Mouse (Mus musculus): ENCODE measurements around the gene Atpaf2.
"Not testable (repeated sequence)": the region's sequence is repeated elsewhere in the genome, so short reads cannot be mapped to it uniquely, and the experiment has no call there.

Gene Atpaf2

DNA sequence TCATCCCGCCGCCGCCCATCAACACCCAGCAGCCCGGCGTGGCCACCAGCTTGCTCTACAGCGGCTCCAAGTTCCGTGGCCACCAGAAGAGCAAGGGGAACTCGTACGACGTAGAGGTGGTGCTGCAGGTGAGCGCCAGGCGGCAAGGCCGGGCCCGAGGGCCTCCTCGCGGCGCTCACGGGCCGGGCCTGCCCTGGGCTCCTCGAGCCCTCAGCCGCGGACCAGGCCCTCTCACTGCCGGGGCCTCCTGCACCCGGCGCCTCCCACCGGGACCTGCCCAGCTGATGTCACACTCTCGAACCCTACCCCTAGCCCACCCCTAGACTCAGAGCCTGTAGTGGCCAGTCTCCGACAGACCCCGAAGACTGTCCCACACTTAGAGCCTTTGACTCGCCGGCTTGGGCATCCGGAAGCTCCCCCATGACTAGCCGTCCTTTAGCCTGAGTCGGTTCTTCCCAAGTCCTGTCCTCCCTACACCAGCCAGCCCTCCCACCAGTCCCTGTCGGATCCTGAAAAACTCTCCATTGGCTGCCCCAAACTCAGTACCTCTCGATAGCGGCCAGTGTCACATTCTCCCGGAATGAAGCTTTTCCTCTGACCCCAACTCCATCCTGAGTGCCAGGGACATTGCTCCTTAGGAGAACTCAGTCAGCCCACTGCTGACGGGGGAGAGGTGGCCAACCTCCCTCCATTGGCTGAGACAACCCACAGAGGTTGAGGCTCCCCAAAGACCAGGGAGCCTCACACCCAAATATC, at the start of gene Atpaf2:
Gene Atpaf2 (minus strand): TSS at position 741 of the 756 bp plus-strand sequence.
- DNase-seq (ENCODE audit: low spot score), result no peak

DNA sequence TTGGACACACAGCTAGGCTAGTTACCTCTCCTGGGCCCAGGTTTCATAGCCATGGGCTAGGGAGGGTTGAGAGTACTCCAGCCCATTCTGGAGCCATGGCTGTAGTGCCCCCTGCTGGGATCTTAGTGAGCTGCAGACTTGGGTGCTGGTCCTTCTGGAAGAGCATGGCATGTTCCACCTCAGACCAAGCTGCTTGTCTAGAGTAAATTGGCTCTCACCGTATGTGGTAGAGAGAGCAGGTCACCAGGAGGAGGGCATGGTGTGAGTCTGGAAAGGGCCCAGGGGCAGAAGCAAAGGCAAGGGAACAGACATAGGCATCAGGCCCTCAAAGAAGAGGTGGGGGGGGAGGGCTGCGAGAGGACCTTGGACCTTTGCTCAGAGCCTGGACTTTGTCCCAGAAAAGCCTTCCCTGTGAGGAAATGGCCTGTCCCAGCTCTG, 47.7 kb upstream of the Atpaf2 start:
- DNase-seq (ENCODE audit: low spot score), result no peak

DNA sequence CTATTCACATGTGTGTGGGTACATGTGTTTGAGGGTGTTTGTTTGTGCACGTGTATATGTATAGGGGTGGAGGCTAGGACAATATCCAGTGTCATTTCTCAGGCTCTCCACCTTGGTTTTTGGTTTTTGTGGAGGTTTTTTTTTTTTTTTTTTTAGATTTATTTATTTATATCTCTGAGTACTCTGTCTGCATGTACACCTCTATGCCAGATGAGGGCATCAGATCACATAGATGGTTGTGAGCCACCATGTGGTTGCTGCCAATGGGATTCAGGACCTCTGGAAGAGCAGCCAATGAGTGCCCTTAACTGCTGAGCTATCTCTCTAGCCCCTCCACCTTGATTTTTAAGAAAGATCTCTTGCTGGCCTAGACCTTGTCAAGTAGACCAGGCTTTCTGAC, 39.7 kb upstream of the Atpaf2 start:
- no peak for DNase-seq (ENCODE audit: low spot score)

DNA sequence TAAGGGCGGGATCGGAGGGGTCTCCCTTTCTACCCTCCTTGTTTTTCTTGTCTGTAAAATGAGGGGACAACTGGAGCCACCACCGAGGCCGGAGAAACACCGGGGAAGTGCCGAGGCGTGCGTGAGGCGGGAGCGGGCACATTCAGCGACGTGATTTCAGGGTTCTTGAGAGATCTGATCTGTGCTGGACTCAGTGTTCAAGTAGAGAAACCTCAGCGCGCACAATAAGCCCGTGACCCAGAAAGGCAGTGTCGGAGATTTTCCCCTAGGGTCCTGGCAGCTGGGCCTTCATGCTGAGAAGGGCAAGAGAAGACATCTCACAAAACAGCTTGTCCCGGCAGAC, 36.5 kb upstream of the Atpaf2 start:
- DNase-seq (ENCODE audit: low spot score), result no peak

DNA sequence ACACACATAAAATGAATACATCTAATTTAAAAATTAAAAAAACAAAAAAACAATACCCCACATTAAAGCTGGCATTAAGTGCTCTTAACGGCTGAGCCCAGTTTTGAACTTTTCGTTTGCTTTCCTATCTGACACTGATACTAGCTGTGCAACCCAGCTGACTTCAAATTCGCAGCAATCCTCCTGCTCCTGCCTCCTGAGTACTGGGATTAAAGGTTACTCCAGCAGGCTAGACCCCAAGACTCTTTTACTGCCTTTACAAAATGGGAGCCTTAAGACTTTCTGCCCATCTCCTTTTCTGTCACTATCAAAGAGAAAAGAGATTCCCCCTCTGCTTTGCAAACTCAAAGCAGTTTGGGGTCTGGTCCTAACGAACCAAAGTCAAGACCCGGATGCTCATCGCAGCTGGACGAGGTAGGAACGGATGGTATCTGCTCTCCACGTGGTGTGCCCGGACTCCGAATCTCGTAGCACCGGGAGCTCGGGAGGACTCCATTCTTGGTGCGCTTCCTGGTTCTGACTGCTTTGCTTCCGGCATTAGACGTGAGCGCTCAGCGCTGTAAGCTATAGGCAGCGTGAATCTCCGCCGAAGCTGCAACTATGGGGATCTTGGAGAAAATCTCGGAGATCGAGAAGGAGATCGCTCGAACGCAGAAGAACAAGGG, 36.0 kb upstream of the Atpaf2 start, which contains the start of gene Drg2:
Gene Drg2 (plus strand): TSS at position 512 of the 665 bp plus-strand sequence.
- DNase-seq (ENCODE audit: low spot score), result peak; percentile 78

DNA sequence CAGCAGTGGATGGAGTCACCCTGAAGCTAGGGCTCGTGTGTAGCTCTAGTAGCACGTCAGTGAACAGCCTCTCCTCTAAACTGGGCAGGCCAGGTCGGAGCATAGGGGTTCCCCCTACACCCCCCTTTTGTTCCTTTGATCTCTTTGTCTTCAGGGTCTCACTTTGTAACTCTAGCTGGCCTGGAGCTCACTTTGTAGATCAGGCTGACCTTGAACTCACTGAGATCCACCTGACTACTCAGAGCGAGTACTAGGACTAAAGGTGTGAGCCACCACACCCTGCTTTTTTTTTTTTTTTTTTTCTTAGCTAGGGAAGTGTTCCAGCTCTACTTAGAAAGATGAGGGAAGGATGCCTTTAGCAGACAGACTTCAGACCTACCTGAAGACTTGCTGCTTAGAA, 25.8 kb upstream of the Atpaf2 start:
- DNase-seq (ENCODE audit: low spot score), result no peak

DNA sequence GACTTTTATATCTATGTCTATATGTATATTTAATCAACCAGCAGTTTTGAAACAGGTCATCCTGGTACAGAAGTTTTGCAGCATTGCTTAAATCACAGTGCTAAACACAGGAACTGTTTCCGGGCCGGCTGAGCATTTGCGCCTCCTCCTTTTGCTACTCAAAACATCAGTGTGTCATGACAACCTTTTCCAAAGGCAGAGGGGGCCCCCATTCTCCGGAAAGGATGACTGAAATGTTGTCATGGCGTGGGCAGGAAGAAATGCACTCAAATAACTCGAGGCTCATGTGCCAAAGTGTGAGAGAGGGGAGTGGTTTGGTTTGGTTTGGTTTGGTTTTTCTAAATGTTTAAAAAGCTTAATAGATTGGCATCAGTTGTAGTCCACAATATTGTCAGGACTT, 24.6 kb upstream of the Atpaf2 start:
- no peak for DNase-seq (ENCODE audit: low spot score)

DNA sequence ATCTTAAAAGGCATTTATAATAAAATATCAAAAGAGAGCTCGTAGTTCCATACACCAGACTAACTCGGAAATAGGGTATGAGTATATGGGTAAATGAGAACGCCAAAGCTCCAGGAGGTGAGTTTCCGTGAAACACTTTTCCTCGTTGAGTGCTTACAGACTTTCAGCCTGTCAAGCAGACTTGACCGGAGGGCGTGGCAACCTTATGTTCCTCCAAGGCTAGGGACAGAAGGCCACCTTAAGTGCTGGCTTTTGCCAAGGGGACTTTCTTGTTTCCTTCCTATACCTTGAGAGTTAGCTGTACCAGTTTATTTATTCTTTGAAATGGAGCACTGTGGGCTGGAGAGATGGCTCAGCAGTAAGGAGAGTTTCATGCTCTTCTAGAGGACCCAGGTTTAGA, 21.9 kb upstream of the Atpaf2 start:
- DNase-seq (ENCODE audit: low spot score), result no peak

DNA sequence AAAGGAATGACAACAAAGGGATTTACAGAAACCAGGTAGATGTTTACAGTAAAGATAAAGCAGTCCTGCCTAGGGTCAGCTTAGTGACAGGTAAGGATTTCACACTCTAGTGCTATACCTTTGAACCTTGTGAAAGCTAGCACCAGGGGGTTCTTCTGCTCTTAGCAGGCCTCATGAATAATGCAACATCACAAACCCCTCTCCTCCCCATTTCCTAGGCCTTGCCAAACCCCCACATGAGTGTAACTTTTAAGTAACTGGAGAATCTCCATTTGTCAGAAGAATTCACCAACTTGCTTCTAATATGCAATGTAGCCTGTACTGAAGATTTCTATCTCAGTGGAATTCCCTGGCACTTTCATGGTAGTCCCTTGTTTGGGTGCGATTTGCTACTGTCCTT, 21.4 kb upstream of the Atpaf2 start:
- not testable (repeated sequence) for DNase-seq (ENCODE audit: low spot score)

DNA sequence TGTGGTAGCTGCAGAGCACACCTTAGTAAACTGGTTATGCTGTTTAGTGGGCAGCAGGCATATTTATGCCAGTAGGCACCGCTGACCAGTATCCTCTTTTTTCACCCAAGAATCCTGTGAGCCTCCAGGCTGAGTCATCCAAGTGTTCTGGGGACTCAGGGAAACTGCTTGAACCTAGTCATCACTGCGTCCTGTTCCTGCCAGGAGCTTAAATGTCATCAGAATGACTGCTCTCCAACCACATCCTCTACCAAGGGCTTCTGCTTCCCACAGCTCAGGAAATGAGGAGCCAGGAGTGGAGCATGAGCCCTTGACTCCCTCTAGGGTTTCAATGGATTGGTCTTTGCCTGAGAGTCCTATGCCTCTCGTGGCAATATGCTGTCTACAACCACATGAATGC, 18.4 kb upstream of the Atpaf2 start:
- no peak for DNase-seq (ENCODE audit: low spot score)

DNA sequence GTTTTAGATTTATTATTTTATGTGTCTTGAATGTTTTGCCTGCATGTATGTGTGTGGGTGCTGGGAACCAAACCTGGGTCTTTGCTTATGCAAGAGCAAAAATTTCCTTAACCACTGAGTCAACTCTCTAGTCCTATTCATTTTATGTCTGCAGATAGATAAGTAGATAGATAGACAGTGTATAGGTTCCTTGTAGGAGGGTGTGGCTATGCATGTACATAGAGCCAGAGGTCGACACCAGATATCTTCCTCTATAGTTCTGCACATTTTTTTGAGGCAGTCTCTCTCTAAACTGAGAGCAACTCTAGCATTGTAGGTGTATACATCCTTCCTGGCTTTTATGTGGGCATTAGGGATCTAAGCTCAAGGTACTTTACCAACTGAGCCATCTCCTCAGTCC, 16.9 kb upstream of the Atpaf2 start:
- DNase-seq (ENCODE audit: low spot score), result no peak

DNA sequence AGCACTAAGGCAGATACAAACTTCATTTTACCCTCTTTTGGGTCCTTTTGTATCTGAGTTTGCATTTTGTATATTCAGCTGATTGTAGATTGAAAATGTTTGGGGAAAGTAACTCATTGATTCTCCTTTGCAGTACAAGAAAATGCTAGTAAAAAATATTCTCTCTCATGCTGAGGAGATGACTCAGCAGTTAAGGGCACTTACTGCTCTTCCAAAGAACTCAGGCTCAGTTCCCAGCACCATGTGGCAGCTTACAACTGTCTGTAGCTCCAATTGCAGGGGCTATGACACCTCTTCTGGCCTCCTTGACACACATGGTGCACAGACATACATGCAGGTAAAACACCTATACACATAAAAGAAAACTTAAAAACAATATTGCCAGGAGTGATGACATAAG, 15.2 kb upstream of the Atpaf2 start:
- DNase-seq (ENCODE audit: low spot score), result no peak

DNA sequence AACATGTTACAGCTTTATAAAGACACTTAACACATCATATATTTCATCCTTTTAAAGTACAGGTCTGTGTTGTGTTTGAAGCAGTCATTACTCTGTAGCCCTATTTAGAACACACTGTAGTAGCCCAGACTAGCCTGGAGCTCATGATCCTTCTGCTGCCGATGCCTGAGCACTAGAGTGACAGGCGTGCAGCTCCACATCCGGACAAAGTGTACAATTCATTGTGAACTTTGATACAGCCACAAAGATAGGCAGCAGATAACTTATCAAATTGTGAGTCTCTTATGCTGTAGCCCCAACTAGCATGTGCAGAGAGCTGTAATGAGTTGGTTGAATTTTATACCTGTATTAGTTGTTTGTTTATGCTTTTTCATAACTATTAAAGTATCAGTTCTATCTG, 9.4 kb upstream of the Atpaf2 start:
- DNase-seq (ENCODE audit: low spot score), result no peak

DNA sequence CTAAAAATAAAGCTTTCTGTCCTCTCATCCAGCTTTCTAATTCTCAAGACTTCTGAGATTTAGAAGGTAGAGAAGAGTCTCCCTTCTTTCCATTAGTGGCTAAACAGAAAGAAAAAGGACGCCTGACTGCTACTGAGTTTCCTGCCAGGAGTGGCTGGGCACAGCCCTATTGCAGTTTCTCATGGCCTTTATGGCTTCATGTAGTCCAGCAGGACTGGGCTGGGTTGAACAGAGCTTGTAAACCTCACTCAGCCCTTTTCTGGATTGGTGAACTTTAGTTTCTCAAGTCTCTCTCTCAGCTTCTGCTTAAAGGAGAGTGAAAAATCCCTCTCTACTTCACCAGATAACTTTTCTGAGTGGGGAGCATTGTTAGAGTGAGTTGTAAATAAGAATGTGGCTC, 8.2 kb upstream of the Atpaf2 start:
- DNase-seq (ENCODE audit: low spot score), result no peak

DNA sequence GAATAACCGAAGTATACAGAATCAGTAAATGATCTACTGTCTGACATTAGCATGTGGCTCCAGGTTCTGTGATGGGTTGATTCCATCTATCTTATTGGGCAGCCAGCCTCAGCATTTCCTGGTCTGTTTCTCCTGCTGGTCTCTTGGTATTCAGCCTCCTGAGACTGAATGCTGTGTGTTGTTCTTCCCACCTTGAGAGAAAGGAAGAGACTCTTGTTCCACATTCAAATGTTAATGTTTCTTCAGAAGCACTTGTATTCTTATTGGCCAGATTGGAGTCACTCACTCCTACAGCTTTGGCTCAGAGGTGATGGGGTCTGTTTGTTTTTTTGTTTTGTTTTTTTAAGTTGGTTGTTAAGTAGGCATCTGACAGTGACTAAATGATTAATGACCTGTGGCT, 4.7 kb upstream of the Atpaf2 start:
- DNase-seq (ENCODE audit: low spot score), result no peak

DNA sequence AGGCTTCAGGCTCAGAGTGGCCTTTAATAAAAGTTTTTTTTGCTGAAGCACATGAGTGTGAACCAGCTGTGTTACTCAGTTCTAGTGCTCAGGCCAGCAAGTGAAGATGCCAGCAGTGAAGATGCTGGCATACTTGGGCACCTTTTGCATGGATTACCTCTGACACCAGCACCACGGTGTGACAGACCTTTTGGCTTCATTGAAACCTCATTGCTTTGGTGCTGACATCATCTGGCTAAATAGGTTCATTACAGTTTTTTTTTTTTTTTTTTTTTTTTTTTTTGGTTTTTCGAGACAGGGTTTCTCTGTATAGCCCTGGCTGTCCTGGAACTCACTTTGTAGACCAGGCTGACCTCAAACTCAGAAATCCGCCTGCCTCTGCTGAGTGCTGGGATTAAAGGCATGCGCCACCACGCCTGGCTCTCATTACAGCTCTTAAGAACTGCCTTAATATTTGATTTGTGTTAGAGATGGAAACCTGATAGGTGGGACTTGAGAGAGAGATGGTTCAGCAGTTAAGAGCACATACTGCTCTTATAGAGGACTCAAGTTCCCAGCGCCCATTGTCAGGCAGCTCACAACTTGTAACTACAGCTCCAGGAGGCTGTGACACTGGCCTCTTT, 3.9 kb upstream of the Atpaf2 start:
- no peak for DNase-seq (ENCODE audit: low spot score)

DNA sequence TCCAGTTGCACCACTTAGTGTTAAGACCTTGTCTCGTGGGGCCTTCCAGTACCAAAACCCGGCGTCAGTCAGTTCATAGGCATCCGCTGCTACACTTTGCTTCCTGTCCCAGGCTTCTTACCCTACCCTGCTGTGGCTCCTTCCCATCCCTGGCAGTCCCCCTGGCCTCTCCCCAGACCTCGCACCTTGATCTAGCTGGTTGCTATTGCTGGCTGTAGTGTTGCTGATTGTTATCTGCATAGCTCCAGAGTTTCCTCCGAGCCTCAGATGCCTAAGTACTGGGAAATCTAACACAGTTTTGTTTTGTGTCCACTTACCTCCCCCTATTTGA, 181 bp upstream of the Atpaf2 start:
- no peak for DNase-seq (ENCODE audit: low spot score)

DNA sequence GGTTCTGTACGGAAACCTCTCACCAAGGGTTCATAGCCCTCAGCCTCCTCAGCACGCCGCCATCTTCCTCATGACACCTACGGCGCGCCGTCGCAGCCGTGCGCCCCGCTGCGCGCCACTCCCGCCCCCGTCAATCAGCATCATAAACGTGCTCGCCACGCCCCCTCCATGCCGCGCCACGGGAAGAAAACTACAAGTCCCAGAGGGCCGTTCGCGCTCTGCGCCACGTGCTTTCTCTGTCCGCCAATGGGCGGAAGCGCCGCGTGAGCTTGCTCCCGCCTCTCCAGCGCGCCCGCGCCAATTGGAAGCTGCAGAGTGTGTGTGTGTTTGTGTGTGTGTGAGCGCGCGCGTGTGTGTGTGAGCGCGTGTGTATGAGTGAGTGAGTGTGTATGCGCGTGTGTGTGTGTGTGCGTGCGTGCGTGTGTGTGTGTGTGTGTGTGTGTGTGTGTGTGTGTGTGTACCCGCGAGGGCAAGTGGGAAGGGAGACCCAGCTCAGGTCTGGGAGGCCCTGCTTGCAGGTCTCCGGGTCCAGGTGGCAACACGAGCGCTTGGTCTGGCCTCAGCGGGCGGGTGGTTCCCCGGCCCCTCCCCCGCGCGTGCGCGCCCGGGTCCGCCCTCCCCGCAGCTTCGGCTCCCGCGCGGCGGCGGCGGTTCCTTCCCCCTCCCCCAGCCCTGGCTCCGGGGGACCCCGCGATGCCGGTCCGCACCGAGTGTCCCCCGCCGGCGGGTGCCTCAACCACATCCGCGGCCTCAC, 1.1 kb downstream of the Atpaf2 start, which contains the start of gene Gid4:
Gene Gid4 (plus strand): TSS at position 183 of the 754 bp plus-strand sequence.
- DNase-seq (ENCODE audit: low spot score), result peak; percentile 99

DNA sequence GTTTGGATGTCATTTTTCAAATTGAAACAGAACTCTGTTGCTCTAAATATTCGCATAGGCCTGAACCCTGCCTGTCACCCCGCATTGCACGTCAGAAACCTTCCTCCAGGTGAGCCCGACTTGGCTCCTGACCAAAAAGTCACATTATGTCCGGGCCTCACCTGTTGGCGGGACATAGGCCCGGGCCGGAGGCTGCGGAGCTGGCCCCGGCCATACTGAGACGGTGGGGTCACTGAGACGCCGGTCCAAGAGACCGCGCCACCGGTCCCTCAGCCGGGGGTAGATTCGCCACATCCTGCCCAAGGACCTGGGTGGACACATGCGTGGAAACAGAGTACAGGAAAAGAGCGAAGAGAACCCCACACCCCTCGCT, 1.7 kb downstream of the Atpaf2 start:
- no peak for DNase-seq (ENCODE audit: low spot score)

DNA sequence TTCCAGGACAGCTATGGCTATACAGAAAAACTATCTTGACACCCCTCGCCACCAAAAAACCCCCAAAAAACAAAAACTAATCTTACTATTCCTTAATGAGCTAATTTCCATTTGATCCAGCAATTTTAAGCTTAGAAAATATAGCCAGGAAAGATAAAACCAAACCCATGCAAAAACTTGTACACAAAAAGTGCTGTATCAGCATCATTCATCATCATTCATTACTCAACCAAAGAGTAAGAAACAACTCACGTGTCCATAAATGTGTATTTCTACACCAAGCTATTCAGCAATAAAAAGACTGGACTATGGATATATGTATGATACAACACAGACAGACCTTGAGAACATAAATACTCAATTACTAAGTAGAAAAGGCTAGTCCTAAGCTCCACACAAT, 5.3 kb downstream of the Atpaf2 start:
- no peak for DNase-seq (ENCODE audit: low spot score)

DNA sequence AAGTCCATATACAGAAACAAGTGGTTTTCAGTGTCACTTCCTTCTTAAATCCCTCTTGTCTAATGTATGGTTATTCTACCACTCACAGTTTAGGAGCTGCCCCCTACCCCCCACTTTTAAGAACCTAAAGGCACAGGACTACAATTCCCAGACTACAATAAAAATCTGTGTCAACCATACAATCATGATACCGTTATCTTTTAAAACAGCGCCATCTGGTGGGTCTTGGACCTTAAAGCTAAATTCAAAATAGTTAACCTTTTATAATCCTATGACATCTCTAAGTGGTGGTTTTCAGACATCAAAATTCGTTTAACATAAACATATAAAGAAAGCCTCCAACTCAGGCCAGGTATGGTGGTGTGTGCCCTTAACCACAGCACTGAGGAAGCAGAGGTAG, 6.1 kb downstream of the Atpaf2 start:
- peak; percentile 62 for DNase-seq (ENCODE audit: low spot score)

DNA sequence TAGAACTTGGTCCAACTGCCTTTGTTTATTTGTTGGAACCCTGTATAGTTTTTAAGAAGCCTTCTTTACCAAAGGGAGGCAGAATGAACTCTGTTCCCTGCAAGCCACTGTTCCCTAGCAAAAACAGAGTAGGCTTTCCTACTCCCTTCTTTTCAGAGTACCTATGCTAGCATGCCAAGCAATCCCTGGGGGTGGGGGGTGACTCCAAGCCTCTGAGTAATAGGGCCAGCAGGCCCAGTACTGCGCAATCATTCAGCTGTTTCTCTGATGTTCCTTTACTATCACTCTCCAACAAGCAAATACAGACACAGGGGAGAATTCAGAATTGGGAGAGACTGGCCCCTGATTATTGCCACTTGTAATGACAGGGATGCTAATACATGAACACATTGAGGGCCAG, 11.7 kb downstream of the Atpaf2 start:
- no peak for DNase-seq (ENCODE audit: low spot score)

DNA sequence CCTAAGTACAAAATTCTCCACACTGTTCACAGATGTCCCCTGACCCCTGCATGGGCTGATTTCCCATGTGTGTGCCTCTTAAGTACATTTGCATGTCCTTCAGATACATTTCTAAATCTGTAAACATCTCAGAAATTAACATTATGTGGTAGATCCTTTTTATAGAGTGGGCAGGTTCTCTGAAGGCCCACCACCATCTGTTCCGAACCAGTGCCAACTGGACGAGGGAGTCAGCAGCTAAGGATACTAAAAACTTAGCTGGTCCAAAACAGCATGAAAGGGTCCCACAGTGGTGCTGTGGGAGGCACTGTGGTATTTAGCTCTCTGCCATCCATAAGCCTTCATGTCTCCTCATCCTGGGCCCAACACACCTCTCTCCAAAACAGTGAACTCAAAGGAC, 21.1 kb downstream of the Atpaf2 start:
- no peak for DNase-seq (ENCODE audit: low spot score)

All from left cerebral cortex, adult 11 months (tissue).